Mouse (Mus musculus) left cerebral cortex, postnatal 36 days (tissue): ENCODE measurements at regions not wholly inside any gene's neighbourhood (a gene's known extent, or its start where the extent isn't known, plus 50 kb on each side); places are given as distances from the start of the nearest gene placed in this dataset.

Source experiments
- DNase-seq, 2 experiments: peaks; one replicate each; pipeline ENCODE4 v3.0.0; 2021 to 2022; ENCODE audit warnings: low spot score in 2 of 2, mixed read lengths in 1 of 2
- intact Hi-C: fragments of 180-260 bp; cut with DNase I; formaldehyde crosslinking; loops from one replicate; pipeline ENCODE4 v1.15.1; 2025

- intact Hi-C loops: no loop called here
- no peak for DNase-seq
Measured at GRCm38 (mm10) chr3:131913534-131913933, 171.6 kb upstream of the Dkk2 start.

- intact Hi-C loops: no loop called here
- DNase-seq: no peak
Measured at GRCm38 (mm10) chr3:131914372-131914771, 170.7 kb upstream of the Dkk2 start.

GRCm38 (mm10) chr3:131914997-131915396 is 170.1 kb upstream of the Dkk2 start:
- no peak for DNase-seq
- intact Hi-C loops: no loop called here

- intact Hi-C loops: no loop called here
- DNase-seq: no peak
Measured at GRCm38 (mm10) chr3:131917734-131918534, 167.2 kb upstream of the Dkk2 start.

GRCm38 (mm10) chr3:131919476-131919875 is 165.6 kb upstream of the Dkk2 start:
- intact Hi-C loops: no loop called here
- peak; percentile 25 to 44 for DNase-seq

GRCm38 (mm10) chr3:131921161-131921560 is 163.9 kb upstream of the Dkk2 start:
- DNase-seq: no peak
- intact Hi-C loops: no loop called here

GRCm38 (mm10) chr3:131922733-131923132 is 162.4 kb upstream of the Dkk2 start:
- intact Hi-C loops: no loop called here

GRCm38 (mm10) chr3:131940896-131941295 is 144.2 kb upstream of the Dkk2 start:
- intact Hi-C loops: no loop called here
- no peak for DNase-seq

More at GRCm38 (mm10) chr3:131922733-131923132, 162.4 kb upstream of the Dkk2 start:
- DNase-seq: no peak

GRCm38 (mm10) chr3:131941961-131942753 is 142.9 kb upstream of the Dkk2 start:
- DNase-seq: no peak
- intact Hi-C loops: no loop called here

GRCm38 (mm10) chr3:131943436-131943835 is 141.7 kb upstream of the Dkk2 start:
- intact Hi-C loops: no loop called here
- no peak for DNase-seq

GRCm38 (mm10) chr3:131955771-131956170 is 129.3 kb upstream of the Dkk2 start:
- DNase-seq: no peak
- intact Hi-C loops: no loop called here

GRCm38 (mm10) chr3:131960636-131961035 is 124.5 kb upstream of the Dkk2 start:
- no peak for DNase-seq
- intact Hi-C loops: no loop called here

GRCm38 (mm10) chr3:131961571-131961970 is 123.5 kb upstream of the Dkk2 start:
- intact Hi-C loops: no loop called here
- no peak for DNase-seq

- intact Hi-C loops: no loop called here
- DNase-seq: no peak
Measured at GRCm38 (mm10) chr3:131962870-131963269, 122.2 kb upstream of the Dkk2 start.

GRCm38 (mm10) chr3:131964952-131965351 is 120.1 kb upstream of the Dkk2 start:
- intact Hi-C loops: no loop called here
- no peak for DNase-seq

GRCm38 (mm10) chr3:131965456-131966160 is 119.5 kb upstream of the Dkk2 start:
- DNase-seq: no peak
- intact Hi-C loops: no loop called here

GRCm38 (mm10) chr3:131967288-131967687 is 117.8 kb upstream of the Dkk2 start:
- no peak for DNase-seq
- intact Hi-C loops: no loop called here

- intact Hi-C loops: loop anchor here (10.0 kb wide), 2 partner anchors 234 to 504 kb away; no protein-coding TSS in a partner anchor
- no peak for DNase-seq
Measured at GRCm38 (mm10) chr3:131970827-131971226, 114.3 kb upstream of the Dkk2 start.

- DNase-seq: peak; percentile 24 to 27
- intact Hi-C loops: loop anchor here (5.0 to 10.0 kb wide), 4 partner anchors 106 to 726 kb away; no protein-coding TSS in a partner anchor
Measured at GRCm38 (mm10) chr3:131975940-131976628, 109.0 kb upstream of the Dkk2 start.

- DNase-seq: no peak
- intact Hi-C loops: no loop called here
Measured at GRCm38 (mm10) chr3:131983292-131983691, 101.8 kb upstream of the Dkk2 start.
